Comparison of ENCODE assay signal across 10 mouse cellular contexts in genomic region chr17:24441148-24441547, GRCm38 (mm10). TPM values are rescaled to one million over a fixed set of nuclear protein-coding genes. Genes with fewer than 3 reads are reported as not detected.
A peak's percentile ranks its signal among the peaks of the same experiment; 100 is the strongest.
DNase-seq lines count a peak whose midpoint lies in the region; ATAC-seq and TF ChIP-seq lines count a peak whose summit lies in the region.
"Had no signal": no experiment of that assay in that cellular context is flagged by ENCODE, and none has a peak within 500 bp of the region (broad histone marks: within the 10 kb centered on the region; RNA-seq: fewer than 3 reads in every experiment).

No protein-coding gene starts in this region.

- TF ChIP-seq POLR2A in thymus, adult 2 months (IDR thresholded peaks at IDR 0.05; ENCODE audit: control insufficient read depth, extremely low read depth, insufficient read depth, low read length, poor library complexity) = no peak

- H3K27me3 ChIP-seq in intestine, postnatal 0 days (replicated peaks; ENCODE audit: control insufficient read depth, insufficient read depth, low read length) = no peaks in the 10 kb centered on the region
- H3K27me3 ChIP-seq in intestine, embryonic 16.5 days (replicated peaks; ENCODE audit: control insufficient read depth, insufficient read depth, low read length) = no peaks in the 10 kb centered on the region
- no peaks in the 10 kb centered on the region for H3K27me3 ChIP-seq in thymus, adult 2 months (ENCODE audit: control insufficient read depth, insufficient read depth, low read length)

- ATAC-seq in intestine, postnatal 0 days = no peak
- no peak for ATAC-seq in intestine, embryonic 16.5 days

- WGBS in intestine, postnatal 0 days = 56% methylated on average over 2 of the region's 2 CpGs
- 33% methylated on average over 2 of the region's 2 CpGs for WGBS in intestine, embryonic 16.5 days
- 81% methylated on average over 2 of the region's 2 CpGs for WGBS in thymus, adult 2 months

- H3K9ac ChIP-seq in intestine, postnatal 0 days (ENCODE audit: low read depth, low read length) = no peak overlapping the region
- no peak overlapping the region for H3K9ac ChIP-seq in intestine, embryonic 16.5 days (ENCODE audit: low read depth, low read length)

- no peaks in the 10 kb centered on the region for H3K4me1 ChIP-seq in intestine, postnatal 0 days (replicated peaks; ENCODE audit: control insufficient read depth, insufficient read depth, low read length)
- H3K4me1 ChIP-seq in intestine, embryonic 16.5 days (ENCODE audit: control insufficient read depth, insufficient read depth, low read length) = no peaks in the 10 kb centered on the region
- no peaks in the 10 kb centered on the region for H3K4me1 ChIP-seq in thymus, adult 2 months (replicated peaks; ENCODE audit: control insufficient read depth, insufficient read depth, low read length)

- peaks cover 77% of the 10 kb centered on the region for H3K36me3 ChIP-seq in intestine, postnatal 0 days (ENCODE audit: control insufficient read depth, insufficient read depth)
- peaks cover 31% of the 10 kb centered on the region for H3K36me3 ChIP-seq in intestine, embryonic 16.5 days (ENCODE audit: control insufficient read depth, insufficient read depth, low read length)
- H3K36me3 ChIP-seq in thymus, adult 2 months (ENCODE audit: control insufficient read depth, insufficient read depth, low read length) = peaks cover 27% of the 10 kb centered on the region

- H3K27ac ChIP-seq in intestine, postnatal 0 days (ENCODE audit: low read depth, low read length) = no peak overlapping the region
- no peak overlapping the region for H3K27ac ChIP-seq in intestine, embryonic 16.5 days (ENCODE audit: low read length)
- H3K27ac ChIP-seq in thymus, adult 2 months (ENCODE audit: control insufficient read depth, insufficient read depth, low read length) = no peak overlapping the region

- H3K9me3 ChIP-seq in intestine, postnatal 0 days (ENCODE audit: control insufficient read depth) = no peaks in the 10 kb centered on the region
- H3K9me3 ChIP-seq in intestine, embryonic 16.5 days (ENCODE audit: control insufficient read depth, low read length) = no peaks in the 10 kb centered on the region

- peak; percentile 19 for DNase-seq in thymus, adult 2 months
- no peak for DNase-seq in thymus, postnatal 0 days (ENCODE audit: low spot score)
- DNase-seq in adipocyte (ENCODE audit: low spot score) = peak; percentile 40
- no peak for DNase-seq in c-Kit-positive CD71-positive TER-119-positive erythroid progenitor cells, embryonic 14.5 days (ENCODE audit: low spot score)
- DNase-seq in adrenal gland, postnatal 10 days = no peak
- DNase-seq: kidney, postnatal 14 days; left cerebral cortex, postnatal 4 days had no signal

- H3K4me3 ChIP-seq in intestine, postnatal 0 days (ENCODE audit: low read depth, low read length) = no peak overlapping the region
- no peak overlapping the region for H3K4me3 ChIP-seq in intestine, embryonic 16.5 days (ENCODE audit: low read length)
- no peak overlapping the region for H3K4me3 ChIP-seq in thymus, adult 2 months (ENCODE audit: control insufficient read depth, insufficient read depth, low read length)

- no peak overlapping the region for H3K4me2 ChIP-seq in intestine, postnatal 0 days (replicated peaks; ENCODE audit: low read depth)
- no peak overlapping the region for H3K4me2 ChIP-seq in intestine, embryonic 16.5 days (ENCODE audit: low read depth, low read length)

- TF ChIP-seq CTCF in intestine, postnatal 0 days (IDR thresholded peaks at IDR 0.05; ENCODE audit: low read depth) = peak; percentile 59
- no peak for TF ChIP-seq CTCF in thymus, adult 2 months (IDR thresholded peaks at IDR 0.05; ENCODE audit: borderline replicate concordance, control insufficient read depth, extremely low read depth, insufficient read depth, low read length, poor library complexity)

RNA-seq across cellular contexts. Expression of gene Dnase1l2, which starts 1.8 kb away (rescaled TPM):
- polyA plus RNA-seq in intestine, postnatal 0 days (2015; fragmentation: Nextera tagmentation; extraction: Ambion mirVana) = 0.73 and 0.80 TPM in 2 replicates
- polyA plus RNA-seq in intestine, embryonic 16.5 days (2015; fragmentation: Nextera tagmentation; extraction: Ambion mirVana) = 1.5 and 1.8 TPM in 2 replicates
- 11.3 and 18.2 TPM in 2 replicates for polyA plus RNA-seq in thymus, adult 2 months (2012; rRNA removed)
- polyA plus RNA-seq in thymus, postnatal 0 days (2015; fragmentation: Nextera tagmentation; extraction: Ambion mirVana) = 1.7 and 1.9 TPM in 2 replicates
- total RNA-seq in adrenal gland, postnatal 10 days (2021) = 1 to 10 TPM in 1 of 2 experiments, under 1 TPM in 1; 0.96 to 3.0 TPM
- total RNA-seq: hematopoietic stem cell, adult 5-6 weeks had no signal

RNA-seq across cellular contexts. Expression of gene Eci1, which starts 14.7 kb away (rescaled TPM):
- polyA plus RNA-seq in intestine, postnatal 0 days (2015; fragmentation: Nextera tagmentation; extraction: Ambion mirVana) = 96.4 and 106 TPM in 2 replicates
- 159 and 161 TPM in 2 replicates for polyA plus RNA-seq in intestine, embryonic 16.5 days (2015; fragmentation: Nextera tagmentation; extraction: Ambion mirVana)
- polyA plus RNA-seq in thymus, adult 2 months (2012; rRNA removed) = 41.6 and 57.0 TPM in 2 replicates
- polyA plus RNA-seq in thymus, postnatal 0 days (2015; fragmentation: Nextera tagmentation; extraction: Ambion mirVana) = 23.2 and 31.3 TPM in 2 replicates
- 100 to 1,000 TPM; 654 to 683 TPM for total RNA-seq in adrenal gland, postnatal 10 days (2021)

RNA-seq across cellular contexts. Expression of gene Rnps1, which starts 26.8 kb away (rescaled TPM):
- polyA plus RNA-seq in intestine, postnatal 0 days (2015; fragmentation: Nextera tagmentation; extraction: Ambion mirVana) = 111 and 114 TPM in 2 replicates
- polyA plus RNA-seq in intestine, embryonic 16.5 days (2015; fragmentation: Nextera tagmentation; extraction: Ambion mirVana) = 233 and 248 TPM in 2 replicates
- 241 and 251 TPM in 2 replicates for polyA plus RNA-seq in thymus, adult 2 months (2012; rRNA removed)
- polyA plus RNA-seq in thymus, postnatal 0 days (2015; fragmentation: Nextera tagmentation; extraction: Ambion mirVana) = 232 and 240 TPM in 2 replicates
- total RNA-seq in adrenal gland, postnatal 10 days (2021) = 100 to 1,000 TPM in 1 of 2 experiments, 10 to 100 TPM in 1; 79.5 to 103 TPM

RNA-seq across cellular contexts. Expression of gene E4f1, which starts 29.0 kb away (rescaled TPM):
- 5.0 and 5.2 TPM in 2 replicates for polyA plus RNA-seq in intestine, postnatal 0 days (2015; fragmentation: Nextera tagmentation; extraction: Ambion mirVana)
- polyA plus RNA-seq in intestine, embryonic 16.5 days (2015; fragmentation: Nextera tagmentation; extraction: Ambion mirVana) = 26.1 and 27.1 TPM in 2 replicates
- 166 and 188 TPM in 2 replicates for polyA plus RNA-seq in thymus, adult 2 months (2012; rRNA removed)
- 12.2 and 24.5 TPM in 2 replicates for polyA plus RNA-seq in thymus, postnatal 0 days (2015; fragmentation: Nextera tagmentation; extraction: Ambion mirVana)
- 10 to 100 TPM; 19.0 to 25.2 TPM for total RNA-seq in adrenal gland, postnatal 10 days (2021)

RNA-seq across cellular contexts. Expression of gene Pgp, which starts 29.0 kb away (rescaled TPM):
- 64.5 and 69.4 TPM in 2 replicates for polyA plus RNA-seq in intestine, postnatal 0 days (2015; fragmentation: Nextera tagmentation; extraction: Ambion mirVana)
- polyA plus RNA-seq in intestine, embryonic 16.5 days (2015; fragmentation: Nextera tagmentation; extraction: Ambion mirVana) = 83.8 and 87.1 TPM in 2 replicates
- 58.8 and 65.4 TPM in 2 replicates for polyA plus RNA-seq in thymus, adult 2 months (2012; rRNA removed)
- 55.7 and 57.4 TPM in 2 replicates for polyA plus RNA-seq in thymus, postnatal 0 days (2015; fragmentation: Nextera tagmentation; extraction: Ambion mirVana)
- 10 to 100 TPM; 44.0 to 49.2 TPM for total RNA-seq in adrenal gland, postnatal 10 days (2021)

Comparison
In these comparisons a context has a peak if more than half of its experiments do, and no peak if none do; other contexts are left out.
1. DNase-seq: peak in thymus, adult 2 months (single experiment) and adipocyte (single experiment); none in thymus, postnatal 0 days (single experiment), c-Kit-positive CD71-positive TER-119-positive erythroid progenitor cells, embryonic 14.5 days (single experiment) and adrenal gland, postnatal 10 days (single experiment).